Mouse (Mus musculus) cerebellum, postnatal 4 days (tissue): ENCODE measurements around the gene Pigg.
"Not testable (repeated sequence)": the region's sequence is repeated elsewhere in the genome, so short reads cannot be mapped to it uniquely, and the experiment has no call there.

Experiments
- DNase-seq, 2 experiments: peaks; one replicate each; pipeline ENCODE4 v3.0.0; 2022; ENCODE audit warnings: low spot score in 2 of 2, mixed read lengths in 1 of 2

The Pigg gene

DNA sequence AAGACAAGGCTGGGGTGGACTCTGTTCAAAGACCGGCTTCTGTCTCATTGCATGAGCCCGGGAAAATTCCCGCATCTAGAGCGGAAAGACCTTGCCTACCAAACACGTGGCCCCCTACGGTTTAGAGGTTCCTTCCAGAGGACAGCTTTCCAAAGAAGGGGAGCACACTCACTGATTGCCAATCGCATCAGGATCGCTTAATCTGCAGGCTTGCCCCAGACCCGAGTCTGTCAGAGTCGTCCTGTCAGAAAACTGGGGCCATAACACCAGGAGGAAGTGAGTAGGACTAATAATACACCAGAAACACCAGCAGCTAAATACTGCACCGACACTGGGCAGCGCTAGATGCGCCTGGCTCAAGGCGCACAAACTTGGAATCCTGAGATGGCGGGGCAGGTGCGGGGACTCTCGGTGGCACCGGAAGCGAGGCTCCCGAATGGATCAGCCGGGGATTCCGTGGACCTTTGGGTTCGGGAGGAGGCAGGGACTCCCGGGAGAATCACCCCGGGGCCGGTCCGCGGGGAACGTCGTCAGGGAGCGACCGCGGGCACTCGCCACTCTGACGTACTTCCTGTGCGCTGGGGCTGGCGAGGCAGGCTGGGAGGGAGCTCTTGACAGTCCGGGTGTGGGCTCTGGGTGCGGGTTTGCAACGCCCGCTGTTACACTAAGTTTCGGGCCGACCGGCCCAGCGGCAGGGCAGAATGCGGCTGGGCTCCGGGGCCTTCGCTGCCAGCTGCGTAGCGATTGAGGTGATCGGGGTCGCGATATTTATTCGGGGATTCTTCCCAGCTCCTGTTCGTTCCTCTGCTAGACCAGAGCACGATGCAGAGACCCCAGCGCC is at the start of gene Pigg:
TSS of gene Pigg (plus strand) at position 386 of the 841 bp plus-strand sequence.
- DNase-seq: peak; percentile 68 to 90

DNA sequence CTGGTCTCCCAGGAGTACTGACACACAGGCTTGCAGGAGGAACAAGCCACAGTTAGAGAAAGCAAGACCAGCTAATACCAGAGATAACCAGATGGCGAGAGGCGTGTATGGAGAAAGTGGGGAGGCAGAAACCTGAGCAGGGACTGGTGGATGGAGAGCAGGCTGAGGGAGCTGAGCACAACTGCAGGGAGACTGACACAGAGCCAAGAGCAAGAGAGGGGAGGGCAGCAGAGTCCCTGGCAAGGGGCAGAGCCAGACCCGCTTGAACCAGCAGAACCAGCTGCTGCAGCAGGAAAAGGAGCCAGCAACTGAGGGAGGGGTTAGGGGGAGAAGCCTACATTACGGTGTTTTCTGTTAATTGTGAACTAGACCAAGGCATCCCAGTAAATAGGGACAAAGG is 49.7 kb upstream of the Pigg start:
- peak; percentile 19 to 53 for DNase-seq

DNA sequence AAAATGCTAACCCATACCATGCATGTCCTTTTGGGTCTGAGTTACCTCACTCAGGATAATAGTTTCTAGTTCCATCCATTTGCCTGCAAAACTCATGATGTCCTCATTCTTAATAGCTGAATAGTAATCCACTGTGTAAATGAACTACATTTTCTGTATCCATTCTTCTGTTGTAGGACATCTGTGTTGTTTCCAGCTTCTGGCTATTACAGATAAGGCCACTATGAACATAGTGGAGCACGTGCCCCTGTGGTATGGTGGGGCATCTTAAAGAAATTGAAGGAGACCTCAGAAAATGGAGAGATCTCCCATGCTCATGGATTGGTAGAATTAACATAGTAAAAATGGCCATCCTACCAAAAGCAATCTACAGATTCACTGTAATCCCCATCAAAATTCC is 48.6 kb upstream of the Pigg start:
- not testable (repeated sequence) for DNase-seq

DNA sequence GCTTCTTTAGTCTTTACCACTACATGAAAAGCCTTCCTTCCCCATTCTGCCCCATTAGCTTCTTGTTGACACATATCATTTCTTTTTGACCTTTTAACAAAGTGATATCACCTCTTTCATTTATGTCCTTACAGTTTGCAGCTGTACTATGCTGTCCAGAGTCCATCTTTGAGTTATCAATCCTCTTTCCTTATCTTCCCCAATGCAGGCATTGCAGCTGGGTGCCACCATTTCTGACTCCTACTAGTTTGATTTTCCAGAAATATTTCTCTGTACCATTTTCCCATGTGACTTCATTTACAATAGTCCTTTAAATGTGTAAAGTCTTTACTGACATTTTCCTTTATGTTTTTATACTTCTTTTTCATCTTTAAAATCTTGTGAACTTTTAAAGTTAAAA is 45.4 kb upstream of the Pigg start:
- no peak for DNase-seq

DNA sequence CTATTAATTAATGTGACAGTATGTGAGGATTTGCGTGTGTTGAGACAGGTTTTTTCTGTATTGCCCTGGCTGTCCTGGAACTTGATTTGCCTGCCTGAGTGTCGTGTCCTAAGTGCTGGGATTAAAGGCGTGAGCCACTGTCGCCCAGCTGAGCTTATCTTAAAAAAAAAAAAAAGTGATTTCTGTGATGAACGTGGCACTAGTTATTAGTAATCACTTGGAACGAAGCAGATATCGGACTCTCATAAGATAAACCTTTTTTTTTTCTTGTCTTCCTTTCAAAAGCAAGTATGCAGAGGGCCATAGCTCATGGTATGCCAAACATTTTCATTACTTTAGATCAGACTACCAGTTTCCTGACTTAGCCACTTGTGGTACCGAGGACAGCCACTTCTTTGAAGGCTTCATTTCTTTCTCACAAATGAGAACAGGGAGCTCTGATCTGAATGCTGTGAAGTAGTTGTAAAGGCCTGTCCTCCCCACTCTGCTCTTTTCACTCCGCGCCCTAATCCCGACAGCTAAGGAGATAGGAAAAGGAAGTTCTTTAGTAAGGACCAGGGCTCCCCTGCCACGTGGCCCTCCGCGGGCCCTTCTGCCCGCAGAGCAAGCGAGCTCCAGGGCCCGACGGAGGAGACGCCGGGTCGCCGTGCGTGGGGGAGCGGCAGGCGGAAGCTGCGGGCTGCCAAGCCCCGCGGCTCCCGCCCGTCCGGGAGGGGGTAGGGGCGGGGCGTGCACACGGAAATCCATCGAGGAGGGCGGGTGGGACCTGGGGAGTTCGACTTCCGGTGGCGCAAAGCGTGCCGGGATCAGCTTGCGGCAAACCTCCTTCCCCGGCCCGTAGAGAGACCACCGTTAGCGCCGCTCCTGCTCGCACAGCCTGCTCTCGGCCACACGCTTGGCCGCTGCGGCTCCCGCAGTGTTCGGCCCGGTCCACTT is 44.0 kb upstream of the Pigg start, which contains the start of gene Dr1:
TSS of gene Dr1 (plus strand) at position 771 of the 936 bp plus-strand sequence.
- peak; percentile 59 to 80 for DNase-seq

DNA sequence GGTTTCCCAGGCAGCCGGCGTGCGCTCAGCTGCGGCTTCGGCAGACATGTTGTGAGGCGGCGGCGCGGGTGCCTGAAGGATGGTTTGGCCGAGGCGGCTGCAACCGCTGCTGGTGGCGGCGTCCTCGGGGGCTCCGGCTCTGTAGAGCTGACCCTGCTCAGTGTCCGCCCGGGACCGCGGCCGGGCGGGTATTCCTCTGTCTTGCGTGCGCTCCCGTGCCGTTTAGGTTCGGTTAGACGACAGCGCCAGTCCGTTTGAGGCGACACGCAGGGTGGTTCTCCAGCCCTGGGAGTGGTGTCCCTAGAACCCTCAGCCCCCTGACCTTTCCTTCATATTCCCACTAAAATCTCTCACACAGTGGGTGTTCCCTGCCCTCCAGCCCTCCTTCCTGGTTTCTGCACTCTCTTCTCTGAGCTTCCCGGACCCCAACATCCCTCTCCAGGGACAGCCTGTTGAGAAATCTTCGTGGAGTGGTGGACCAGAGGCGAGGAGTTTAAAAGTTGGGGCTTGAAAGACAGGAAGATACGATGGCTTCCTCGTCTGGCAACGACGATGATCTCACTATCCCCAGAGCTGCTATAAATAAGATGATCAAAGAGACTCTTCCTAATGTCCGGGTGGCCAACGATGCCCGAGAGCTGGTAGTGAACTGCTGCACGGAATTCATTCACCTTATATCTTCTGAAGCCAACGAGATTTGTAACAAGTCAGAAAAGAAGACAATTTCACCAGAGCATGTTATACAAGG is 43.2 kb upstream of the Pigg start:
- DNase-seq: no peak

DNA sequence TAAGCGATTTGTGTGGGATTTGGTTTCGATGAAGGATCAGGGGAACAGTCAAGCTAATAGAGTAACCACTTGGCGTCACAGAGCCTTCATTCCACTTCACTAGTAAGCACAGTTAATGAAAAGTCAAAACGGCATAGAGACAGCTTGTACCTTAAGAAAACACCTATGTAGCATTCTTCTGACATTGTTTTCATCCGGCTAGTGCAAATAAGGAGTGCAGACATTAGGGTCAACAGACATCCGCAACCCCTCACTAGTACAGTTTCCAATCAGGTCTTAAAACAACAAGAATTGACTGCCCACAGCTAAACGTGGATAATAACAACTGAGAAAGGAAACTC is 42.6 kb upstream of the Pigg start:
- no peak for DNase-seq

DNA sequence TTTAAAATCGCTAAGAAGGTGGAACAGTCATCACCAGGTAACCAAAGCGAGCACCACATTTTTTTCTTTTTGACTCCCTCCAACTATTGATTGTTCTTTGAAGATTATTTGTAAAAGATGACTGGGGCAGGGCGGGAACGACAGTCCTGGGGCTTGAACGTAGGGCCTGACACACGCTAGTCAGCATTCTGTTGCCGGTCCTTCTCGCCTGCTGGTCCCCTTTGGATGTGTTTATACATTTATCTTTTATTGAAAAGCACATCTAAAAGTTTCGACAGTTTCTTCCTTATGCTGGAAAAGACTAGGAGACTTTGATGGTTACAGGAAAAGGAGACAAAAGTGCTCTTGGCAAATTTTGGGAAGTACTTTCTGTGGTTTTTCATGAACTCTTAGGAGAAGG is 42.0 kb upstream of the Pigg start:
- no peak for DNase-seq

DNA sequence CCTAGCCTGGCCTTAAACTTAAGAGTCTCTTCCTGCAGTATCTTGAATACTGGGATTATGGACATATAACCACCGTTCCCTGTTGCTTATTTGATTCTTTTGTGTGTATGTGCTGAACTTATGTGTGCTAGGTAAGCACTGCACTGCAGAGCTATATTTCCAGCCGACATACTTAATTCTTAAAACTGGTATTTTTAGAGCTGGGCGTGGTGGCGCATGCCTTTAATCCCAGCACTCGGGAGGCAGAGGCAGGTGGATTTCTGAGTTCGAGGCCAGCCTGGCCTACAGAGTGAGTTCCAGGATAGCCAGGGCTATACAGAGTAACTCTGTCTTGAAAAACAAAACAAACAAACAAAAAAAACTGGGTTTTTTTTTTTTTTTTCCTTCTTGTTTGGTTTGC is 41.1 kb upstream of the Pigg start:
- not testable (repeated sequence) for DNase-seq

DNA sequence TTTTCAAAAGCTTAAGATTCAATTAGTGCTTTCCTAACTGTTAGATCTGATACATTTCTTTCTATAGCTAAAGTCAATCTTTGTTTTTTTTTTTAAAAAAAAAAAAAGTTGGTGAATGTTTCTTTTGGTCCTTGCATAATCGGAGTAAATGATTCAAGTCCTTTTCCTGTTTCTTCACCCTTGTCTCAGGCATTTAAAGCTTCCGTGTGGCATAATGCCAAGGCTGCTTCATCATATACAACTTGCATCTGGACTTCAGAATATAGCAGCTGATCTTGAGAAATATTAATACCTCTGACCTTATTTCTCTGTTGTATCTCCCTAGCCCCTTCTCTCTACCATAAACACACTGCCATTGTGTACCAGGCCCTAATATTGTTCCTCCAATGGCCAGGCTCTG is 25.5 kb upstream of the Pigg start:
- DNase-seq: no peak

DNA sequence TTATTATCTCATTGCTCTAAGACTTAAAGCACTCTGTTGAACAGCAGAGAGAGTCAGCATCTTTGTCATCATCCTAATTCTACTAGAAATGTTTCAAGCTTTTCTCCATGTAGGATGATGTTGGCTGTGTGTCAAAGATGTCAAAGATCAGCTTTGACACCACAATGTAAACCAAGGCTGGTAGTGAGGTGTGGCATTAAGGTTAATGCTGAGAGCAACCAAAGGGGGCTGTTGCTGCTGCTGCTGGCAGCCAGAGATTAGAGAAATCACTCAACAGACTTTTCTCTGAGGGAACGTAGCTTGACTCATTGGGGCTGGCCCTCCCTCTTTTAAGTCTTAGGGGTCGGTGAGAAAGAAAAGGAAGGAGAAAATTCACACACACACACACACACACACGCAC is 10.8 kb upstream of the Pigg start:
- no peak for DNase-seq

DNA sequence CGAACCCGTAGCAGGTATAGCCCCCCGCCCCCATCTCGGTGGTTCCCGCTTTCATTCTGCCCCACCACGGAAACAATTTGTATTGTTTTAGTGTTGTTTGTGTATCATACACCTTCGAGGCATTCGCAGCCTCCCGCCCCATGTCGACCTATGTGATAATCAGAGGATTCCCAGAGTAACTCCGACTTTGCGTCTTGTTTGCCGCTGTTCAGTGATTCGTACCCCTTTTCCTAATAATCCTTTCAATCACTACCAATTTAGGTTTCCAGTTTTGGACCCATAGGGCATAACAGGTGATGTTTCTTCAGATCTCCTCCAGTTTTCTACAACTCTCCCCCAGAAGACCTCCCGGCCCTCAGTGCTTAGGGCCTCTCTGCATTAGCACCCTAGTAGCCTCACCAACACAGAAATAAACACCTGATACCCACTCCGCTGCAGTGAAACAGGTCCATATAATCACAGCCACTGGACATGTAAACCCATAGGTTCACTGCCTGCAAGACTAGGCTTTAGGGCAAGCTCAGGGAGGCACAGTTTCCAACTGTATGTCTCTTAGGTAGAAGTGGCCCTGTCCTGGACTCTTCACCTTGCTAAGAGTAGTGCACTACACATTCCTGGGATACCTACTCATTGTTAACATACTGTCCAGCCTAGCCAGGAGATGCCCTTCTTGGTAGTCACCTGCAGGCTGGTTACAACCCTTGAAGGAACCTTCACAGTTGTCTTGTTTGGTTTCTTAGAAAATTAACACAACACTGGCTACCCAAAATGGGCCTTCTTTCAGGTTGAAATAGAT is 854 bp downstream of the Pigg start:
- DNase-seq: no peak

DNA sequence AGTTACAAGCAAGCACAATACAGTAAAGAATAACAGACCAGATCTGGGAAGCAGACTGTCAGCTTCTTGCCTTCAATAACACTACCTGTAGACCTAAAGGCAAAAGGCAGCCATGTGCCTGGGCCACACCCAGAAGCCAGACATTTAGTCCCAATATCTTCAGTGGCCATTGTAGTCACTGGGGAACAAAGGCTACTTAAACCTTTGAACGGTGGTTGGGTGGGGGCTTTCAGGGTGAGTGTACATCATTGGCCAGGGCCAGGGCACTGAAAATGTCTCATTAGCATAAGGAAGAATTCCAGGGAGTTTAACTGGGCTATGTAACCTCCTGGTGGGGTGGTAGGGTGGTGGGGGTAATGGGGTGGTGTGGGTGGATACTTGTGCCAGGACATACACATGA is 18.6 kb downstream of the Pigg start:
- DNase-seq: no peak

DNA sequence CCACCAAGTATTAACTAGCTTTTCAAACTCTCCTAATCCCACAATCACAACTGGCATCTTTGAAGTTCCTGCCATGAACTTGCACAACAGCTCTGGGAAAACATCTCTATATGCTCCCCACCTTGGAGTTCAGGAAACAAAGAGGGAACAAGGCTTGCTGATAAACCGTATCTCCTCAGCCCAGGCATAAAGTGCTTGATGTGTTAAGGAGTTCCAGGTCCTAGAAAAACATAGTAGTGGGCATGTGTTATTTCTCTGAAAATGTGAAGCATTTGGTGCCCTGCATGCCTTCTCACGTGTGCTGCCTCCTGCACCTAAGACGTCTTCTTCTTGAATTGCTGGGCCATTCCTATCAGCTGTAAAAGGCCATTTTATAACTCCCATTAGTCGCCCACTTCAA is 25.0 kb downstream of the Pigg start:
- DNase-seq: no peak

DNA sequence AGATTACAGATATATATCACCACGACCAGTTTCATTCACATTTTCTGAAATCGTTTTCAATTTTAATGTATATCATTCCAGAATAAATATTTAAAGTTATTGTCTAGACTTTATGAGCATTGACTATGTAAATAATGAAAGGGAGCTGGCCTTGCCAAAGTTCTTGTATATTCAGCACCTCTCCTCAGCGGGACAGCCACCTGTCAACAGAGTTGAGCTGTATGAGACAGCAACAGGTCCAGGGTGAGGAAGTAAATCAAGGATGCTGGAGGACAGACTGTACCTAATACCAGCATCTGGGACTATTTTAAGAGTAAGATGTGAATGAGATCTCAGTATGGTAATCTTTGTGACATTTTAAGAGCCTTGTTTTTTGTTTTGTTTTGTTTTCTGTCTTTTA is 25.6 kb downstream of the Pigg start:
- DNase-seq: no peak

DNA sequence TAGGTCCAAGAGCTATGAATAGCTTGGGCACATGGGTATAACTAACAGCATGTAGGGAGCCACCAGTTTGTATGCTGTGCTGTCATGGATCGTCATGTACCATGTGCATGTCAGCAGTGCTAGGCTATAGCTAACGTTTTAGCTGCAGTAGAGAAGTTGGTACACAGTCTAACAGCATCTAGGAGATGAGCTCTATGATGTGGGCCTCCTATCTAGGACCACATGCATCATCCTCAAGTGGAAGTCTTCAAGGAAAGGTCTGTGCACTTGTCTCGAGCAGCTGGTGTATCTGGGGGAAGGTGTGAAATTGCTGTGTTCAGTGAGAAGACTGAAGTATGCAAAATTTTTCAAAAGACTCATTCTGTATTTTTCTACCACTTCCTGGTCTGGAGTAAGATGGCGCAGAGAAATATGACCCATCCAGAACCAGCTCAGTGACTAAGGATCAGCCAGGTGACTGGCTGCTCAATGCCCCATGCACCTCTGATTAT is 31.3 kb downstream of the Pigg start:
- no peak for DNase-seq

DNA sequence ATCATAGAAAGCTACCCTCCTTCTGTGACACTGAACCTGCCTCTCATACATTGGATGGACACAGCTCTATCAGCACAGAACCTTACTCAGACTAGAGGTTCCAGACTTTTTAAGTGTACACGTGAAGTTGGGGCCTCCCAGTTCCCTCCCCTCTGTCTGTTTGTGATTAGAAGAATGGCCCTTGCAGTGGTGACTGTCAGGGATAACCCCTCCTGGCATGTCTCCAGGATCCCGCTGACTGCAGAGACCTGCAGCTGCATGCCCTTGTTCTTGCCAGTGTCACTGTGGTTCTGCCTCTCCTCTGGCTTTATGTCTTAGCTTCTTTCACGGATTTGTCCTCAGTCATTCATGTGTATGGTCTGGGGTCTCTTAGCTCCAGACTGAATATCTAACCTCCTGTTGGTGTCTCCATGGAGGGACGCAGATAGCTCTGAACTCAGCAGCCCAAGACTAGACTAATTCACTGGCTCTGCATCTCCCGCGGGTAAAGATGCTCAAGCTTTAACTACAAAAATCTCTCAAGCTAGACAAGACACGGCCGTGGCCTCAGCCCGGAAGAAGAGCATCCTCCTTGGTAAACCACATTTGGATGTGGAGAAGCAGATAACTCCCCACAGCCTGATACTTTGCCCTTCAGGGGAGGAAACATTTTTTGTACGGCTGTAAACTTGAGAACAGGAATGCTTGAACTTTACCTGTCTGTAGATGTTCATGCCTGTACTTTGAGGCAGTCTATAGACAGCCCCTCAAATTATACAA is 33.1 kb downstream of the Pigg start:
- DNase-seq: no peak

DNA sequence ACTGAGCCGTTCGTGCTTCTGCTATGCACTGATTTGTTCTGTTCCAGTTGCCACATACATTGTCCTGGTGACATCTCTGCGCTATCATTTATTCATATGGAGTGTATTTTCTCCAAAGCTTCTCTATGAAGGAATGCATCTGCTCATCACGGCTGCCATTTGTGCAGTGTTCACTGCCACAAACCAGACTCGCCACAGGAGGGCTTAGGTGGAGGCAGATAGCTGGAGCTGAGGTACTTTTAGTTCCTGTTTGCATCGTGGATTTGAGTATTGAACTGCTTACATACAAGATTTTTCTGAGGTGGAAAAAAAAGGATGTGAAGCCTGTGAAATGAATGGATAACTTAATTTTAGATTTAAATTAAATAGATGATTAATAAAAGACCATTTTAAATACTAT is 35.4 kb downstream of the Pigg start:
- DNase-seq: no peak

DNA sequence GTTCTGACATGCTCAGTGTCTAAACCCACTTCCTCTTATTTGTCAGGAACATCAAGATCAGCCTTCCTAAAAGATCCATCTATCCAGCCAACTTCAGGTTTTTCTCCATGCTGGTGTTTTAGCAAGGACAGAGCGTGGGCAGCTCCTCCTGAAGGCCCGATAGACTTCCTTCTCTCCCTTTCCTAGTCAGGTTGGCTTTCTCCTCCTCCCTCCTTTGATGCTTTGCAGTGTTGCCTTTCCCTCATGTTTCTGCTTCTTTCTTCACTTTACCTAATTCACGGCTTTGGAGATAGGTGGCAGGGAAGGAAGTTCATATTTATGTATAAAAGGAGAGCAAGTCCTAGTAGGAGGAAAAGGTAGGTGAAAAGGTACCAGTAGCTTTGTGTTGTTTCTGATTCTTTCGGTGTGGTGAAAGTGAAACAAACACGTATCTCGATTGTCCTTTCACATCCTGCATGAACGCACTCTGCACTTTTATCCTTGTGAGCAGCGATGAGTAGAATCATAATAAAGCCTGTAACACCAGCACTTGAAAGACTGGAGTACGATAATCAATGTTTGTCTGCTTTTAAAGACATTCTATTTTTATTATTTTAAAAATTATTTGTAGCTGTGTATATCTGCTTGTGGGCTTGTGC is 37.2 kb downstream of the Pigg start:
- no peak for DNase-seq

DNA sequence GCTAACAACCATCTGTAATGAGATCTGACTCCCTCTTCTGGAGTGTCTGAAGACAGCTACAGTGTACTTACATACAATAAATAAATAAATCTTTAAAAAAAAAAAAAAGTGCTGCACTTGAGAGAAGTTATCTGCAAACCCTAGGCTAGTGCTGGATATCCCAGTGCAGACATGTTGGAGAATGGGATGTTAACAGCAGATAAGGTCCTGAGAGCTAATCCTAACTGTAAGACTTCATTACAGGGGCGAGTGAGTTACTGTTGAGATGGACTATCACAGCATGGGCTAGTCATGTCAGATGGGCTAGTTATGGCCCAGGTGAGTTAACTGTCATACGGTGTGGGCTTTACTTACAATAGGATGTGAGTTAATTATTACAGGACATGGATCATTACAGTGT is 41.6 kb downstream of the Pigg start:
- no peak for DNase-seq
